Mouse (Mus musculus) bone marrow, adult 2 months (tissue): ENCODE results near the gene Egfr.

Source experiments
- CTCF ChIP-seq: fragments of 200-500 bp; IDR thresholded peaks from 2 replicates; pipeline ENCODE4 v1.5.1; 2011; ENCODE audit warnings: low read length, control low read depth; ENCODE audit not compliant: control insufficient read depth, insufficient read depth
- POLR2A ChIP-seq: fragments of 200-500 bp; IDR thresholded peaks from 2 replicates; pipeline ENCODE4 v1.6.1; 2011; ENCODE audit warnings: low read depth, mild to moderate bottlenecking, control low read depth, low read length, borderline replicate concordance; ENCODE audit not compliant: control insufficient read depth

DNA sequence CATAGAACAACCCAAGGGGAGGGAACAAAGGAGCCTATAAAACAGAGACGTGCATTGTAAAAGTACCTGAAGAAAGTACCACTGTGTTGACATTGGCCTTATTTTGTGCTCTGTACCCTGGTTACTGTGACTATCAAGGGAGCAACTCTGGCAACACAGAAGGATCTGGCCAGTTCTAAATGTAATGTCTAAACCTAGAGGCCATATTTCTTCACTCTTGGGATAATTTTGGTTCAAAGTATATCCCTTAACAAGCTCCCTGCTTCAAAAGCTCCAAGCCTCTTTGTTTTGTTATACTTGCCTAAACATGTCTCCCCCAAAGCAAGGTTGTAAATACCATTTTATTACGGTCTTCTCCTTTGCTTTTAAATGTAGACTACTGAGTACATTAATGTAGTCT lies 105.3 kb downstream of the Egfr start:
- no peak for TF ChIP-seq POLR2A
- no peak for TF ChIP-seq CTCF
